Comparison of ENCODE assay signal across 8 mouse cellular contexts in the genomic region with DNA sequence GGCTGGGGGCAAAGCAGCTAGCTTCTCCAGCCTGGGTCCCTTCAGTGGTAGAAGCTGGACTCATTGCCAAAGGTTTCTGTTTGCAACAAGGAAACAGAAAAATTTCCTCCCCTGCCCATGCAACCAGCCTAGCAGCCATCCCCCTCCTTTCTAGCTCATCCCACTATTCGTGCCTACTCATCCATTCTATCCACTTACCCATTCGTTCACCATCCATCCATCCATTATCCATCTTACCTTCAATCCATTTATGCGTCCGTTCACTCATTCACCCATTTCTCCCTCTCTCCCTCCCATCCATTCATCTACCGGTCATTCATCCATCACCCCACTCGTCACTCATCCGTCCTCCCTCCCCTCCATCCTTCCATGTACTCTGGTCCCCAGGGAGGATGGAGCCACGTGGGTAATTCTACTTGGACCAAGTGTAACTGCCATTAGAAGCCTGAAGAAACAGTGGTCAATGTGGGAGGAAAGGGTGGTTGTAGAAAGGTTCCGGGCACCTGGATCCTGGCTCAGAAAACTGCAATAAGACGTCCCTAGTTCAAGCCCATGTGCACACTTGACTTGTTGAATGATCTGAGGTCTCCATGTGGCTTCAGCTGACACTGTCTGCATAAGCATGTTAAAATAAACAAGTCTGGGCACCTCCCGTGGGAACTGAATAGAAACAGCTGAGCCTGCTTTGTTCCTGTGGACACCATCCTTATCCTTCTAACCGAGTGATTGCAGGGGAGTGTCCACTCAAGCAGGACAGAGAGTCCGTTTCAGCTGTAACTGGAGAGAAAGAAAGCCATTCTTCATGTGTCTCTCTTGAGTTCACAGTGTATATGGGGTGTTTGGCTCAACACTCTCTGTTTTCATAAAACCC. TPM values are rescaled to one million over a fixed set of nuclear protein-coding genes. Genes with fewer than 3 reads are reported as not detected.
DNase-seq lines count a peak whose midpoint lies in the region; ATAC-seq and TF ChIP-seq lines count a peak whose summit lies in the region.

No protein-coding gene starts in this region.

- TF ChIP-seq POLR2A in olfactory bulb, adult 2 months (IDR thresholded peaks at IDR 0.05; ENCODE audit: insufficient read depth, low read depth, low read length) = no peak

- H3K9me3 ChIP-seq in embryonic facial prominence, embryonic 12.5 days = no peaks in the 10 kb centered on the region
- no peaks in the 10 kb centered on the region for H3K9me3 ChIP-seq in intestine, embryonic 15.5 days

- H3K36me3 ChIP-seq in embryonic facial prominence, embryonic 12.5 days = no peaks in the 10 kb centered on the region
- H3K36me3 ChIP-seq in intestine, embryonic 15.5 days = no peaks in the 10 kb centered on the region

- H3K4me3 ChIP-seq in left cerebral cortex, adult 2 months = peak overlapping the region; percentile 92
- H3K4me3 ChIP-seq in embryonic facial prominence, embryonic 12.5 days = peak overlapping the region; percentile 63
- H3K4me3 ChIP-seq in intestine, embryonic 15.5 days (replicated peaks) = peak overlapping the region; percentile 58
- peak overlapping the region; percentile 48 for H3K4me3 ChIP-seq in olfactory bulb, adult 2 months (ENCODE audit: insufficient read depth, low read depth, low read length)

- DNase-seq in left cerebral cortex, adult 2 months (ENCODE audit: extremely low spot score in 1 of 2, low spot score in 2 of 2) = no peak
- DNase-seq in left cerebral cortex, postnatal 10 days (ENCODE audit: extremely low spot score in 1 of 2, low spot score in 2 of 2) = no peak
- DNase-seq in cerebellum, adult 9-11 months = no peak
- DNase-seq in layer of hippocampus, adult 9-10 months (ENCODE audit: low spot score) = no peak
- no peak for DNase-seq in thymus, postnatal 4 days

- H3K4me2 ChIP-seq in embryonic facial prominence, embryonic 12.5 days (replicated peaks) = peak overlapping the region; percentile 82
- H3K4me2 ChIP-seq in intestine, embryonic 15.5 days (replicated peaks) = peak overlapping the region; percentile 98

- TF ChIP-seq CTCF in left cerebral cortex, adult 2 months (IDR thresholded peaks at IDR 0.05) = no peak
- TF ChIP-seq CTCF in olfactory bulb, adult 2 months (IDR thresholded peaks at IDR 0.05; ENCODE audit: insufficient read depth, low read depth, low read length) = no peak

- ATAC-seq in embryonic facial prominence, embryonic 12.5 days (ENCODE audit: insufficient number of reproducible peaks, insufficient read depth, low FRiP score, low TSS enrichment) = no peak
- no peak for ATAC-seq in intestine, embryonic 15.5 days

- peak overlapping the region; percentile 64; the same call in 1 of the 2 replicates for H3K9ac ChIP-seq in embryonic facial prominence, embryonic 12.5 days
- H3K9ac ChIP-seq in intestine, embryonic 15.5 days = peak overlapping the region; percentile 54

- H3K27me3 ChIP-seq in embryonic facial prominence, embryonic 12.5 days = peaks cover 54% of the 10 kb centered on the region
- H3K27me3 ChIP-seq in intestine, embryonic 15.5 days (replicated peaks) = peaks cover 60% of the 10 kb centered on the region

- H3K4me1 ChIP-seq in embryonic facial prominence, embryonic 12.5 days = 0 out of 2 replicates have a peak, but pooled peaks cover 7% of the 10 kb centered on the region
- H3K4me1 ChIP-seq in intestine, embryonic 15.5 days (replicated peaks) = peaks cover 8% of the 10 kb centered on the region; the same call in 1 of the 2 replicates
- H3K4me1 ChIP-seq in olfactory bulb, adult 2 months (ENCODE audit: control insufficient read depth, insufficient read depth, low read length) = peaks cover 13% of the 10 kb centered on the region; the same call in 1 of the 2 replicates

- peak overlapping the region; percentile 93 for H3K27ac ChIP-seq in left cerebral cortex, adult 2 months
- no peak overlapping the region for H3K27ac ChIP-seq in embryonic facial prominence, embryonic 12.5 days
- no peak overlapping the region for H3K27ac ChIP-seq in intestine, embryonic 15.5 days
- no peak overlapping the region for H3K27ac ChIP-seq in olfactory bulb, adult 2 months (ENCODE audit: insufficient read depth, low read depth, low read length)

- WGBS in embryonic facial prominence, embryonic 12.5 days = 18% methylated on average over 13 of the region's 13 CpGs
- WGBS in intestine, embryonic 15.5 days = 22% methylated on average over 13 of the region's 13 CpGs
- WGBS in olfactory bulb, adult 2 months = 14% methylated on average over 13 of the region's 13 CpGs

- intact Hi-C loops in left cerebral cortex, adult 2 months (cut with DNase I) = no loop called here
- intact Hi-C loops in left cerebral cortex, postnatal 10 days (cut with DNase I) = no loop called here

RNA-seq across cellular contexts. Expression of gene Dusp15, which starts 0.6 kb away (rescaled TPM):
- 10 to 100 TPM; 16.9 to 20.3 TPM for total RNA-seq in left cerebral cortex, adult 2 months (2021)
- 10 to 100 TPM; 20.1 to 23.6 TPM for total RNA-seq in left cerebral cortex, postnatal 10 days (2021)
- polyA plus RNA-seq in embryonic facial prominence, embryonic 12.5 days (2016; fragmentation: Nextera tagmentation; extraction: Ambion mirVana) = 0.90 and 1.4 TPM in 2 replicates
- 0.14 and 0.36 TPM in 2 replicates for polyA plus RNA-seq in intestine, embryonic 15.5 days (2015; fragmentation: Nextera tagmentation; extraction: Ambion mirVana)
- not detected in 2 replicates for polyA plus RNA-seq in olfactory bulb, adult 2 months (2012; ENCODE audit: insufficient read depth, insufficient read length, low replicate concordance, missing spikeins)

RNA-seq across cellular contexts. Expression of gene Ttll9, which starts 10.2 kb away (rescaled TPM):
- 1 to 10 TPM; 2.3 to 2.9 TPM for total RNA-seq in left cerebral cortex, adult 2 months (2021)
- 1 to 10 TPM; 3.9 to 4.6 TPM for total RNA-seq in left cerebral cortex, postnatal 10 days (2021)
- 0.50 and 0.97 TPM in 2 replicates for polyA plus RNA-seq in embryonic facial prominence, embryonic 12.5 days (2016; fragmentation: Nextera tagmentation; extraction: Ambion mirVana)
- polyA plus RNA-seq in intestine, embryonic 15.5 days (2015; fragmentation: Nextera tagmentation; extraction: Ambion mirVana) = 0.18 TPM in 1 of 2 replicates, not detected in the other
- polyA plus RNA-seq in olfactory bulb, adult 2 months (2012; ENCODE audit: insufficient read depth, insufficient read length, low replicate concordance, missing spikeins) = not detected in 2 replicates

RNA-seq across cellular contexts. Expression of gene Foxs1, which starts 19.1 kb away (rescaled TPM):
- total RNA-seq in left cerebral cortex, adult 2 months (2021) = under 1 TPM; 0.34 to 0.44 TPM
- total RNA-seq in left cerebral cortex, postnatal 10 days (2021) = 1 to 10 TPM; 1.0 to 1.7 TPM
- polyA plus RNA-seq in embryonic facial prominence, embryonic 12.5 days (2016; fragmentation: Nextera tagmentation; extraction: Ambion mirVana) = 0.80 and 0.84 TPM in 2 replicates
- 3.1 and 3.9 TPM in 2 replicates for polyA plus RNA-seq in intestine, embryonic 15.5 days (2015; fragmentation: Nextera tagmentation; extraction: Ambion mirVana)
- not detected in 2 replicates for polyA plus RNA-seq in olfactory bulb, adult 2 months (2012; ENCODE audit: insufficient read depth, insufficient read length, low replicate concordance, missing spikeins)

RNA-seq across cellular contexts. Expression of gene Mylk2, which starts 40.9 kb away (rescaled TPM):
- not detected for total RNA-seq in left cerebral cortex, adult 2 months (2021)
- not detected for total RNA-seq in left cerebral cortex, postnatal 10 days (2021)
- polyA plus RNA-seq in embryonic facial prominence, embryonic 12.5 days (2016; fragmentation: Nextera tagmentation; extraction: Ambion mirVana) = 0.06 TPM in 1 of 2 replicates, not detected in the other
- polyA plus RNA-seq in intestine, embryonic 15.5 days (2015; fragmentation: Nextera tagmentation; extraction: Ambion mirVana) = 0.06 TPM in 1 of 2 replicates, not detected in the other
- not detected in 2 replicates for polyA plus RNA-seq in olfactory bulb, adult 2 months (2012; ENCODE audit: insufficient read depth, insufficient read length, low replicate concordance, missing spikeins)
